Mouse (Mus musculus): ENCODE data around the gene Tldc1. TPM values are rescaled to one million over a fixed set of nuclear protein-coding genes. Genes with fewer than 3 reads are reported as not detected.

The Tldc1 gene
- total and polyA plus RNA-seq, 2 experiments from 2014 or later, result 9.4 to 21.0 TPM

DNA sequence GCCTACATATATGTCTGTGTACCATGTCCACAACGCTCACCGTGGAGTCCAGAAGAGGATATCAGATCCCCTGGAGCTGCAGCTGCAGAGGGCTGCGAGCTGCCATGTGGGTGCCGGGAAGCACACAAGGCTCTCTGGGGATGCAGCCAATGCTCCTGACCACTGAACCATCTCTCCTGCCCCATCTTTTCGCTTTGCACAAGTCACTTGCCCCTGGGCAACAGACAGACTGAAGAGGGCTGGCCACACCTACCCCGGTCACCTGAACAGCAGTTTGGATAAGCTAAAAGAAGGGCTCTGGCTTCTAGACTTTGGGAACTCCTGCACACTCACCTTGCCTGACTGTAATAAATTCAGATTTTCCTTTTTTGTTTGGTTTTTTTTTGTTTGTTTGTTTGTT, 43.5 kb upstream of the Tldc1 start:
- peaks cover 16% of the 10 kb centered on the region for H3K36me3 ChIP-seq (ENCODE audit: insufficient read depth)
- H3K4me2 ChIP-seq (ENCODE audit: low read depth), result no peak overlapping the region
- H3K4me1 ChIP-seq (ENCODE audit: insufficient read depth), result no peaks in the 10 kb centered on the region
- H3K9me3 ChIP-seq (ENCODE audit: low read length), result no peaks in the 10 kb centered on the region
- H3K9ac ChIP-seq, result no peak overlapping the region
- H3K27me3 ChIP-seq (ENCODE audit: insufficient read depth, low read length), result no peaks in the 10 kb centered on the region
- WGBS, result 97% methylated on average over 6 of the region's 6 CpGs
- no peak for DNase-seq
- no peak overlapping the region for H3K27ac ChIP-seq (ENCODE audit: low read depth, low read length)
- no peak overlapping the region for H3K4me3 ChIP-seq (ENCODE audit: low read depth, low read length)
- TF ChIP-seq CTCF (IDR thresholded peaks at IDR 0.05; ENCODE audit: low read depth), result no peak
- no peak for ATAC-seq

DNA sequence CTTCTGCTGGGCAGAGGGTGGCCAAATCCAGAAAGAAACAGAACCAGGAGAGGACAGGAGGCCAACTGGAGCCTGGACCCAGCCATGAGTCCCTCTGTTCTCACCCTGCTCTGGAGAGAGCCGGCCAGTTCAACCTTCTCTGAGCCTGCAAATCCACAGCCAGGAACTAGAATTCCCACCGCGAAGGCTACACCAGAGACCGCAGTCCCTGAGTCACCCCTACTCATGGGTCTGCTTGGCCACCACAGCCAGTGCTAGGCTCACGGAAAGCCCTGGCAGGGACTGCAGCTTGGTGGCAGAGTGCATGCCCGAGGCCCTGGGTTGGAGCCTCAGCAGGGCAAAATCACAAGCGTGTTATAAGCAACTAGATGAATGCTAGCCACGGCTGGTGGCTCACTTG, 41.8 kb upstream of the Tldc1 start:
- H3K4me2 ChIP-seq (ENCODE audit: low read depth), result no peak overlapping the region
- no peaks in the 10 kb centered on the region for H3K27me3 ChIP-seq (ENCODE audit: insufficient read depth, low read length)
- no peaks in the 10 kb centered on the region for H3K9me3 ChIP-seq (ENCODE audit: low read length)
- no peaks in the 10 kb centered on the region for H3K4me1 ChIP-seq (ENCODE audit: insufficient read depth)
- no peak for TF ChIP-seq CTCF (IDR thresholded peaks at IDR 0.05; ENCODE audit: low read depth)
- DNase-seq (no peak), ATAC-seq (no peak)
- H3K9ac ChIP-seq, result no peak overlapping the region
- no peak overlapping the region for H3K27ac ChIP-seq (ENCODE audit: low read depth, low read length)
- no peak overlapping the region for H3K4me3 ChIP-seq (ENCODE audit: low read depth, low read length)
- peaks cover 19% of the 10 kb centered on the region for H3K36me3 ChIP-seq (ENCODE audit: insufficient read depth)
- WGBS, result 93% methylated on average over 8 of the region's 8 CpGs

DNA sequence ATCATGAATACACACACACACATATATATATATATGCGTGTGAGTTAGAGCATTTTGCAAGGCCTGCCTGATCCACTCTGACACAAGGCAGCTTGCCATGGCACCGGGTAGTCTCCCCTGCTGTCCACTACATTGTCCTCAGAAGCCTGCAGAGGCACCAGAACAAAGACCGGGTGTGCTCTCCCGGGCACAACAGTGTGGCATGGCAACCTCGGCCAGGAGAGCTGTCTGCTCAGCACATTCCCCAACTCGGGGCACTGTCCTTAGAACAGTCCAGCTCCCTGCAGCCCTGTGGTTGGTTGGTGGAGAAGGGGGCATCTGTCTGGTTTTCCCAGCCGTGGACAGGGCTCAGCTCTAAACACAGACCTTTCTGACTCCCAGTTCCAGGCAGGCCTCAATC, 41.1 kb upstream of the Tldc1 start:
- Histone ChIP-seq H3K4me3 (ENCODE audit: low read depth, low read length) (no peak overlapping the region), H3K9me3 (ENCODE audit: low read length) (no peaks in the 10 kb centered on the region), H3K27ac (ENCODE audit: low read depth, low read length) (no peak overlapping the region), H3K9ac (no peak overlapping the region), H3K27me3 (ENCODE audit: insufficient read depth, low read length) (no peaks in the 10 kb centered on the region), H3K4me2 (ENCODE audit: low read depth) (no peak overlapping the region), H3K4me1 (ENCODE audit: insufficient read depth) (no peaks in the 10 kb centered on the region), H3K36me3 (ENCODE audit: insufficient read depth) (peaks cover 19% of the 10 kb centered on the region)
- DNase-seq (no peak), ATAC-seq (0 out of 2 replicates have a peak, but pooled peaks have one; percentile 45)
- TF ChIP-seq CTCF (IDR thresholded peaks at IDR 0.05; ENCODE audit: low read depth), result no peak
- WGBS, result 66% methylated on average over 7 of the region's 7 CpGs

- Histone ChIP-seq H3K9ac (no peak overlapping the region), H3K27ac (ENCODE audit: low read depth, low read length) (no peak overlapping the region), H3K36me3 (ENCODE audit: insufficient read depth) (peaks cover 18% of the 10 kb centered on the region), H3K4me3 (ENCODE audit: low read depth, low read length) (no peak overlapping the region), H3K4me1 (ENCODE audit: insufficient read depth) (no peaks in the 10 kb centered on the region), H3K9me3 (ENCODE audit: low read length) (no peaks in the 10 kb centered on the region), H3K27me3 (ENCODE audit: insufficient read depth, low read length) (no peaks in the 10 kb centered on the region), H3K4me2 (ENCODE audit: low read depth) (no peak overlapping the region)
- TF ChIP-seq CTCF (IDR thresholded peaks at IDR 0.05; ENCODE audit: low read depth), result no peak
- 45% methylated on average over 12 of the region's 12 CpGs for WGBS
- ATAC-seq, result no peak
- no peak for DNase-seq
Measured at GRCm38 (mm10) chr8:119817446-119817845, 39.2 kb upstream of the Tldc1 start.

- 73% methylated on average over 6 of the region's 6 CpGs for WGBS
- Histone ChIP-seq H3K4me2 (ENCODE audit: low read depth) (no peak overlapping the region), H3K36me3 (ENCODE audit: insufficient read depth) (peaks cover 9% of the 10 kb centered on the region; the same call in 1 of the 2 replicates), H3K27ac (ENCODE audit: low read depth, low read length) (no peak overlapping the region), H3K9ac (no peak overlapping the region), H3K4me1 (ENCODE audit: insufficient read depth) (no peaks in the 10 kb centered on the region; the same call in 1 of the 2 replicates), H3K27me3 (ENCODE audit: insufficient read depth, low read length) (no peaks in the 10 kb centered on the region), H3K9me3 (ENCODE audit: low read length) (no peaks in the 10 kb centered on the region), H3K4me3 (ENCODE audit: low read depth, low read length) (no peak overlapping the region)
- no peak for TF ChIP-seq CTCF (IDR thresholded peaks at IDR 0.05; ENCODE audit: low read depth)
- no peak for DNase-seq
- ATAC-seq, result no peak
Measured at GRCm38 (mm10) chr8:119816219-119816618, 38.0 kb upstream of the Tldc1 start.

DNA sequence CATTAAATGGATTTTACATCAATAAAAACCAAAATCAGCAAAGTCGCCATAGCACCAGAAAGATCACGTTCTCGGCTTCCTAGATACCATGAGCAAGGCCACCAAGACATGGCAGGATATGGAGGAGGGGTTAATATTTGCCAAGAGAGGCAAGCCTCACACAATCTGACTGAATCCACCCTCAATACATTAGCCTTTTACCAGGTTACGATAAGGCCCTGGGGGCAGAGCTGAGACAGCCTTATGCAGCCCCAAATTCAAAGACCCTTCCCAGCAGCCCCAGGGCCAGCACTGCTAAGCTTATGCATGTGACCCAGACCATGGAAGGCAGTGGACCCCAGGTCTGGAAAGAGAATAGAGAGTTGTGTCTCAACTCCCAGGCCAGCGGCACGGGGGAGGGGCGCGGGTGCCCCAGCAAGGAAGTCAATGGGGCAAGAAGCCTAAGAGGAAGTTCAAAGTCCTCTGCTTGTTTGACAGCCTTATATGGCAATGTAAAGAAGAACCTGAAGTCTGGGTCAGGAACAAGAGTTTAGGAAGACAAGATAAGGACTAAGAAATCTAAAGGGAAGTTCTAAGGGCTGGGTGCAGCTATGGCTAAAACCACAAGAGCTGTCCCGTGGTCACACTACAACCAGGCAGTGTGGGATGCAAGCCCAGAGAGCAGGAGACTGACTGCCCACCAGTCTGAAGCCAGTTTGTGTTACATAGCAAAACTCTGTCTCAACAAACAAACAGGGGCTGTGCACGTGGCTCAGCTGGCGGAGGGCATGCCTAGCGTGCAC, 34.6 kb upstream of the Tldc1 start:
- ATAC-seq, result no peak
- no peak overlapping the region for H3K4me3 ChIP-seq (ENCODE audit: low read depth, low read length)
- H3K4me1 ChIP-seq (ENCODE audit: insufficient read depth), result peaks cover 8% of the 10 kb centered on the region; the same call in 1 of the 2 replicates
- no peak overlapping the region for H3K4me2 ChIP-seq (ENCODE audit: low read depth)
- no peak overlapping the region; the same call in 1 of the 2 replicates for H3K27ac ChIP-seq (ENCODE audit: low read depth, low read length)
- no peaks in the 10 kb centered on the region for H3K27me3 ChIP-seq (ENCODE audit: insufficient read depth, low read length)
- H3K9ac ChIP-seq, result no peak overlapping the region
- H3K9me3 ChIP-seq (ENCODE audit: low read length), result no peaks in the 10 kb centered on the region
- no peak for DNase-seq
- no peak for TF ChIP-seq CTCF (IDR thresholded peaks at IDR 0.05; ENCODE audit: low read depth)
- peaks cover 11% of the 10 kb centered on the region for H3K36me3 ChIP-seq (ENCODE audit: insufficient read depth)
- 84% methylated on average over 12 of the region's 12 CpGs for WGBS

DNA sequence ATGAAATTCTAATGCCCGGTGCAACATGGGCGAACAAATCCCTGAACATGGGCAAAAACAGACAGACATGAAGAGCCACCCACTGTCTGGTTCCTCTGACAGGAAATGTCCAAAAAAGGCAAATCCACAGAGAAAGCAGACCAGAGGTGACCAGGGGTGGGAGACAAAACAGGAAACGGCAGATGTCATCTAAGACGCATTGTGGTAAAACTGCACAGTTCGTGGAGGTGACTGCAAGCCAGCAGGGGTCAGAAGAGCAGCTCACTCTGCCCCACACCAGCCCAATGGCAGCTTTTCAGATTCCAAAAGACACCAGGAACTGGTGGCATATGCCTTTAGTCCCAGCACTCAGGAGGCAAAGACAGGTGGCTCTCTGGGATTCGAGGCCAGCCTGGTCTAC, 33.7 kb upstream of the Tldc1 start:
- H3K27ac ChIP-seq (ENCODE audit: low read depth, low read length), result 0 out of 2 replicates have a peak overlapping the region, but pooled peaks have one; percentile 40

More for the DNA sequence above, 33.7 kb upstream of the Tldc1 start:
- Histone ChIP-seq H3K4me1 (ENCODE audit: insufficient read depth) (peaks cover 8% of the 10 kb centered on the region; the same call in 1 of the 2 replicates), H3K27me3 (ENCODE audit: insufficient read depth, low read length) (no peaks in the 10 kb centered on the region), H3K9me3 (ENCODE audit: low read length) (no peaks in the 10 kb centered on the region), H3K4me3 (ENCODE audit: low read depth, low read length) (no peak overlapping the region), H3K36me3 (ENCODE audit: insufficient read depth) (peaks cover 11% of the 10 kb centered on the region), H3K4me2 (ENCODE audit: low read depth) (no peak overlapping the region), H3K9ac (no peak overlapping the region)
- DNase-seq, result no peak
- no peak for TF ChIP-seq CTCF (IDR thresholded peaks at IDR 0.05; ENCODE audit: low read depth)
- ATAC-seq, result no peak
- 68% methylated on average over 6 of the region's 6 CpGs for WGBS

Data from forebrain, postnatal 0 days (tissue).